Mouse (Mus musculus): ENCODE results near the gene Gtf2ird1. TPM values are rescaled to one million over a fixed set of nuclear protein-coding genes. Genes with fewer than 3 reads are reported as not detected.

Gtf2ird1 gene
- total RNA-seq, 2 experiments from 2014 or later = 22.8 to 25.4 TPM

DNA sequence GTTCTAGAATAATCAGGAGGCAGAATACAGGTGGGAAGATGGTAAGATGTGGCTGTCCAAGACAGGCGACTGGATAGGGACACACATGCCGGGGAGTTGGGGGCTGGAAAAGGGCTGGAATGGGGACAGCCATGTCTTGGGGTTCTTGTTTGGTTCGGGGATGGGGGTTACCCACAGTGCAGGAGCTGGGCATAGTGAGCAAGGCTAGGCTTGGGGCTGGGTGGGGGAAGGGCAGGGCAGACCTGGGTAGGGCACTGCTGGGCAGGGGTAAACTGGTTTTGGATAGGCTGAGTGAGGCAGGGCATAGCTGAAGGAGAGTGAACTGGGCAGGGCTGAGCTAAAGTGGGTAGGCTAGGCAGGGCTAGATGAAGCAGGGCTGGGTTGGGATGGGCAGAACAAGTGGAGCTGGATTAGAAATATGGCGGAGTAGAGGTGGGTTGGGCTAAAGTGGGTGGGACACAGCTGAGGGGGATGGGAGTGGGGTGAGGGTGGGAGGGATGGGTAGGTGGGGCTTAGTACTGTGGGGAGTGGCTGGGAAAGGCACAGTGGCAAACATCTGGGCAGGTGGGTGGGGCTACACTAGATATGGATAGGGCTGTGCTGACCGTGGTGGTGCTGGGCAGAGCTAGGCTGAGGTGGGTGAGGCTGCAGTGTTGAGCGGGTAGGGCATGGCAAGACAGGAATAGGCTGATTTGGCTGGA lies 46.8 kb downstream of the Gtf2ird1 start:
- Histone ChIP-seq H3K27ac (no peak overlapping the region), H3K4me3 (no peak overlapping the region)
- DNase-seq (ENCODE audit: low spot score in 2 of 2) = no peak
- no peak for TF ChIP-seq CTCF (conservative IDR thresholded peaks at IDR 0.05)

DNA sequence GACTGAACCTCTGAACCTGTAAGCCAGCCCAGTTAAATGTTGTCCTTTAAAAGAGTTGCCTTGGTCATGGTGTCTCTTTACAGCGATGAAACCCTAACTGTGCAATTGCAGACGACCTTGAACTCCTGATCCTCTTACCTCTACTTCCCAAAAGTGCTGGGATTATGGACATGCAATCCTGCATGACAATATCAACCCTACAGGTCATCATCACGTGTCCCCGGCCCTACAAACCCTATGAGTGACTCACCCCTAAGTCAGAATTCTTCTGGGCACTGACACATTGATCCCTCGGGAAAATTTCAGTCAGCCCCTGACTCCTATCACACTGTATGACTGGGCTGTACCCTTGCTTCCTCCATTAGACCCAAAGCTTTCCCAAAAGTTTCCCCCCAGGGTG lies 48.4 kb downstream of the Gtf2ird1 start:
- no peak overlapping the region for H3K4me3 ChIP-seq
- no peak overlapping the region for H3K27ac ChIP-seq
- TF ChIP-seq CTCF (conservative IDR thresholded peaks at IDR 0.05) = no peak
- DNase-seq (ENCODE audit: low spot score in 2 of 2) = no peak

- TF ChIP-seq CTCF (conservative IDR thresholded peaks at IDR 0.05) = no peak
- peak; percentile 77 to 78 for DNase-seq (ENCODE audit: low spot score in 2 of 2)
- H3K4me3 ChIP-seq = no peak overlapping the region
These were observed 54.7 kb downstream of the Gtf2ird1 start for GRCm38 (mm10) chr5:134401841-134402240.

GRCm38 (mm10) chr5:134397434-134398163 lies 58.9 kb downstream of the Gtf2ird1 start:
- no peak for DNase-seq (ENCODE audit: low spot score in 2 of 2)
- Histone ChIP-seq H3K4me3 (no peak overlapping the region), H3K27ac (no peak overlapping the region)
- TF ChIP-seq CTCF (conservative IDR thresholded peaks at IDR 0.05) = no peak

More at GRCm38 (mm10) chr5:134401841-134402240, 54.7 kb downstream of the Gtf2ird1 start:
- H3K27ac ChIP-seq = no peak overlapping the region

DNA sequence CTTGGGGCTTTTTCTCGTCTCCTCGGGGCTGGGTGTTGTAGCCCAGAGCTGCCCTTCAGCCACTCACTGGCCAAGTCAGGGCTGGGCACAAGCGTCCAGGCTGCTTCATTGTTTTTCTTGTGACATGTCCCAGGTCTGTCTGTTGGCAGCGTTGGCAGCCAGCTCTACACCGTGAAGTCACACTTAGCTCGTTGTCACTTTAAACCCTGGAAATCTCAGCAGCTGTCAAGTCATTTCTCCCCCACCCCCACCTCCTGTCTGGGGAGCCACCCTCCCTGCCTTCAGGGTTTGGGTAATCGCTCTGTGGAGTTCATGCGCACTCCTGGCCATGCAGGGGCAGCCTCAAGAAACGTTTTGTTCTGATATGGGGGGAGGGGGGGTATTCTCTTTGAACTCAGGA lies 60.0 kb downstream of the Gtf2ird1 start:
- no peak for TF ChIP-seq CTCF (conservative IDR thresholded peaks at IDR 0.05)
- Histone ChIP-seq H3K4me3 (no peak overlapping the region), H3K27ac (no peak overlapping the region)
- DNase-seq (ENCODE audit: low spot score in 2 of 2) = no peak

DNA sequence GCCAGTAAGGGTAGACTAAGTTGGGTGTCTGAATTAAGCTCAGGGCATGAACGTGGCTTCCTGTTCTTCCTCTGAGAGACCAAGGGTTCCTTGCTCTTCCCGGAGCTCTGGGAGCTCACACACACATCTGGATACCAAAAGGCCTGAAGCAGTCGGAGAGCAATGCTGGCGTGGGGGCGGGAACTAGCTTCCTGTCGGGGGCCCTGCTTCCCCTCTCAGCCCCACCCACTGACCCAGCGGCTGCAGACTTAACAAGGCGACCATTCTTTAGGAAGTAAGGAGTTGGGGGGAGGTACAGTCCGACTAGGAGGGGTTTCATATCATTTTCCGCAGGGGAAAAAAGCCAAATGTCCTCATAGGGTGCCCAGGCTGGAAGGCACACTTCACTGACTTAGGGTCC lies 61.9 kb downstream of the Gtf2ird1 start:
- DNase-seq (ENCODE audit: low spot score in 2 of 2) = no peak
- no peak for TF ChIP-seq CTCF (conservative IDR thresholded peaks at IDR 0.05)
- H3K4me3 ChIP-seq = no peak overlapping the region
- no peak overlapping the region for H3K27ac ChIP-seq

GRCm38 (mm10) chr5:134393624-134394023 lies 62.9 kb downstream of the Gtf2ird1 start:
- no peak overlapping the region for H3K27ac ChIP-seq
- no peak for DNase-seq (ENCODE audit: low spot score in 2 of 2)
- no peak overlapping the region for H3K4me3 ChIP-seq
- no peak for TF ChIP-seq CTCF (conservative IDR thresholded peaks at IDR 0.05)

DNA sequence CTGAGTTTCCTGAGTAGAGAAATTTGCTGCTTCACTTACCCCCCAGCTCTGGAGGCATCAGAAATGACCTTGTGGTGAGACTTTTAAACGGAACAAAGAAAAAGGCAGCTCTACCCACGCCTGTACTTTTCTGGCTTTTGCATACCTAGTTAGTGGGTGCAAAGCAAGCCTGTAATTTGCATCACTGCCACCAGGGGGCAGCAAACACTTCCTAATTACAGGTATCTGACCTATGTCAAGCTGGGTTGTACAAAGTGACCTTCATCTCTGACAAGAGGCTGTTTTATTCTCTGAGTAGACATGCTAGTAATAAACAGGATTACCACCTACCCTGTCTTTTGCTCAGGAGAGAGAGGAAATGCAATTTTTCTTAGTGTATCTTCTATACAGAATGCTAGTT lies 71.4 kb downstream of the Gtf2ird1 start:
- no peak overlapping the region for H3K4me3 ChIP-seq
- peak; percentile 92 for TF ChIP-seq CTCF (conservative IDR thresholded peaks at IDR 0.05)
- DNase-seq (ENCODE audit: low spot score in 2 of 2) = peak; percentile 20 to 66
- no peak overlapping the region for H3K27ac ChIP-seq

- no peak overlapping the region for H3K4me3 ChIP-seq
- no peak for DNase-seq (ENCODE audit: low spot score in 2 of 2)
- H3K27ac ChIP-seq = peak overlapping the region; percentile 25; the same call in 1 of the 2 replicates
- no peak for TF ChIP-seq CTCF (conservative IDR thresholded peaks at IDR 0.05)
These were observed 81.3 kb downstream of the Gtf2ird1 start for GRCm38 (mm10) chr5:134375256-134375655.

DNA sequence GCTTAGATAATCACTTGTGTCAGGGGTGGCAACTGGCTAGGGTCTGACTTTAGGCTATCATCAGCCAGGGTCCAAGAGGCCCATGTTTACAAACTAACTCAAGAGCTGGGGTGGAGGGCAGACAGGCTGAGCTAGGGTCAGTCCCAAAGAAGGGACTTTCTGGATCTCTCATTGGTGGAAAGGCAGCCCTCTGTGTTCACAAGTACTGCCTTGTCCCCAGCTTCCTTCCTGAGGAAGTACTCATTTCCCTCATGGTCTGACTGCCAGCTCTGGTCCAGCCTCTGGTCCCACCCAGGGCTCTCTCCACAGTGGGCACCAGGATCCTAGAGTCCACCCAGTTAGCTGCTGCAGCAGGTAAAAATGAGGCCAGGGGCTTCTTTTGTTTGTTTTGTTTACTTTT lies 82.0 kb downstream of the Gtf2ird1 start:
- TF ChIP-seq CTCF (conservative IDR thresholded peaks at IDR 0.05) = no peak
- H3K4me3 ChIP-seq = no peak overlapping the region
- DNase-seq (ENCODE audit: low spot score in 2 of 2) = no peak
- H3K27ac ChIP-seq = peak overlapping the region; percentile 87

DNA sequence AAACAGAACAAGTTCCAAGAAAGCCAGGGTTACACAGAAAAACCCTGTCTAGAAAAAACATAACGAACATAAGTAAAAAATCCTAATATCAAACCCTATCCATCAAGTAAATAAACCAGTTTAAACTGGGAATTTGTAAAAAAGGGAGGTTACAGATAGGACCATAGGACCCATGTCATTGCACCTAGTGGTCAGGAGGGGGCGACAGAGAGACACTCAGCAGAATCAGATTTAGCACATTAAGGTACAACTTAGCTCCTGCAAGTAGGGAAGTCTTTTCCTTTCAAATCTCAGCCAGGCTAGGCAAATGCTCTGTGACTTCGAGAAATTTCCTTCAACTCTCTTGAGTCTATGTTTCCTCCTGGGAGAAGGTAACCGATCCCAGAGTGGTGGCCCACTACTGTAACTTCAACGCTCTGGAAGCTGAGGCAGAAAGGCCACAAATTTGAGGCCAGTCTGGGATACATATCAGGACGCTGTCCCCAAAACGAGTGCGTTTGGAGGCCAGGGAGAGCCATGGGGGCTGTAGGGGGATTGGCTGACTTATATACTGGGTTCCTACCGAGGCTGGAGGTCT lies 82.5 kb downstream of the Gtf2ird1 start:
- peak; percentile 99 for TF ChIP-seq CTCF (conservative IDR thresholded peaks at IDR 0.05)
- no peak overlapping the region for H3K4me3 ChIP-seq
- peak overlapping the region; percentile 87 for H3K27ac ChIP-seq
- DNase-seq (ENCODE audit: low spot score in 2 of 2) = peak; percentile 29 to 57

GRCm38 (mm10) chr5:134372926-134373658 lies 83.4 kb downstream of the Gtf2ird1 start:
- Histone ChIP-seq H3K27ac (no peak overlapping the region), H3K4me3 (no peak overlapping the region)
- TF ChIP-seq CTCF (conservative IDR thresholded peaks at IDR 0.05) = peak; percentile 59
- DNase-seq (ENCODE audit: low spot score in 2 of 2) = no peak
